Mouse (Mus musculus): ENCODE results near the gene Mbnl1. TPM values are rescaled to one million over a fixed set of nuclear protein-coding genes. Genes with fewer than 3 reads are reported as not detected.

Mbnl1 gene
- polyA plus RNA-seq, 1 experiment from 2014 or later: 66.8 TPM

GRCm38 (mm10) chr3:60575945-60576344 is 103.3 kb downstream of the Mbnl1 start:
- 47% methylated on average over 2 of the region's 2 CpGs for WGBS
- Histone ChIP-seq H3K9me3 (ENCODE audit: control insufficient read depth, low read length) (no peaks in the 10 kb centered on the region), H3K4me3 (replicated peaks; ENCODE audit: low read depth, low read length) (no peak overlapping the region), H3K9ac (replicated peaks; ENCODE audit: low read length) (no peak overlapping the region), H3K36me3 (ENCODE audit: control insufficient read depth, insufficient read depth, low read length) (no peaks in the 10 kb centered on the region), H3K27ac (replicated peaks; ENCODE audit: low read depth, low read length) (no peak overlapping the region), H3K4me1 (ENCODE audit: control insufficient read depth, insufficient read depth, low read length) (0 out of 2 replicates have a peak, but pooled peaks cover 2% of the 10 kb centered on the region), H3K4me2 (ENCODE audit: low read length) (no peak overlapping the region), H3K27me3 (ENCODE audit: control insufficient read depth, insufficient read depth, low read length) (no peaks in the 10 kb centered on the region)
- ATAC-seq (ENCODE audit: low FRiP score, low TSS enrichment) (no peak), DNase-seq (no peak)

- ATAC-seq (ENCODE audit: low FRiP score, low TSS enrichment) (no peak), DNase-seq (no peak)
- 68% methylated on average over 9 of the region's 9 CpGs for WGBS
- Histone ChIP-seq H3K9ac (replicated peaks; ENCODE audit: low read length) (no peak overlapping the region), H3K4me3 (replicated peaks; ENCODE audit: low read depth, low read length) (no peak overlapping the region), H3K9me3 (ENCODE audit: control insufficient read depth, low read length) (no peaks in the 10 kb centered on the region), H3K4me2 (ENCODE audit: low read length) (no peak overlapping the region), H3K36me3 (ENCODE audit: control insufficient read depth, insufficient read depth, low read length) (no peaks in the 10 kb centered on the region), H3K27ac (replicated peaks; ENCODE audit: low read depth, low read length) (peak overlapping the region; percentile 49; the same call in 1 of the 2 replicates), H3K27me3 (ENCODE audit: control insufficient read depth, insufficient read depth, low read length) (no peaks in the 10 kb centered on the region), H3K4me1 (ENCODE audit: control insufficient read depth, insufficient read depth, low read length) (0 out of 2 replicates have a peak, but pooled peaks cover 2% of the 10 kb centered on the region)
Observed at GRCm38 (mm10) chr3:60576366-60577046, 103.9 kb downstream of the Mbnl1 start.

GRCm38 (mm10) chr3:60579880-60580279 is 107.2 kb downstream of the Mbnl1 start:
- Histone ChIP-seq H3K4me2 (ENCODE audit: low read length) (no peak overlapping the region), H3K9ac (replicated peaks; ENCODE audit: low read length) (no peak overlapping the region), H3K4me1 (ENCODE audit: control insufficient read depth, insufficient read depth, low read length) (0 out of 2 replicates have a peak, but pooled peaks cover 2% of the 10 kb centered on the region), H3K4me3 (replicated peaks; ENCODE audit: low read depth, low read length) (no peak overlapping the region), H3K36me3 (ENCODE audit: control insufficient read depth, insufficient read depth, low read length) (no peaks in the 10 kb centered on the region), H3K27ac (replicated peaks; ENCODE audit: low read depth, low read length) (no peak overlapping the region), H3K27me3 (ENCODE audit: control insufficient read depth, insufficient read depth, low read length) (no peaks in the 10 kb centered on the region), H3K9me3 (ENCODE audit: control insufficient read depth, low read length) (no peaks in the 10 kb centered on the region)
- DNase-seq: no peak
- 96% methylated on average over 4 of the region's 4 CpGs for WGBS
- ATAC-seq (ENCODE audit: low FRiP score, low TSS enrichment): no peak

- Histone ChIP-seq H3K4me1 (ENCODE audit: control insufficient read depth, insufficient read depth, low read length) (0 out of 2 replicates have a peak, but pooled peaks cover 2% of the 10 kb centered on the region), H3K9me3 (ENCODE audit: control insufficient read depth, low read length) (no peaks in the 10 kb centered on the region), H3K4me3 (replicated peaks; ENCODE audit: low read depth, low read length) (no peak overlapping the region), H3K4me2 (ENCODE audit: low read length) (no peak overlapping the region), H3K27me3 (ENCODE audit: control insufficient read depth, insufficient read depth, low read length) (no peaks in the 10 kb centered on the region), H3K9ac (replicated peaks; ENCODE audit: low read length) (no peak overlapping the region), H3K36me3 (ENCODE audit: control insufficient read depth, insufficient read depth, low read length) (no peaks in the 10 kb centered on the region), H3K27ac (replicated peaks; ENCODE audit: low read depth, low read length) (no peak overlapping the region)
- ATAC-seq (ENCODE audit: low FRiP score, low TSS enrichment) (no peak), DNase-seq (no peak)
- 75% methylated on average over 5 of the region's 5 CpGs for WGBS
Observed at GRCm38 (mm10) chr3:60580699-60581098, 108.1 kb downstream of the Mbnl1 start.

- Histone ChIP-seq H3K4me1 (ENCODE audit: control insufficient read depth, insufficient read depth, low read length) (0 out of 2 replicates have a peak, but pooled peaks cover 2% of the 10 kb centered on the region), H3K9ac (replicated peaks; ENCODE audit: low read length) (no peak overlapping the region), H3K9me3 (ENCODE audit: control insufficient read depth, low read length) (no peaks in the 10 kb centered on the region), H3K36me3 (ENCODE audit: control insufficient read depth, insufficient read depth, low read length) (no peaks in the 10 kb centered on the region), H3K4me2 (ENCODE audit: low read length) (no peak overlapping the region), H3K27ac (replicated peaks; ENCODE audit: low read depth, low read length) (no peak overlapping the region), H3K4me3 (replicated peaks; ENCODE audit: low read depth, low read length) (no peak overlapping the region), H3K27me3 (ENCODE audit: control insufficient read depth, insufficient read depth, low read length) (no peaks in the 10 kb centered on the region)
- WGBS: 79% methylated on average over 3 of the region's 3 CpGs
- no peak for DNase-seq
- no peak for ATAC-seq (ENCODE audit: low FRiP score, low TSS enrichment)
Observed at GRCm38 (mm10) chr3:60582154-60582553, 109.5 kb downstream of the Mbnl1 start.

GRCm38 (mm10) chr3:60582620-60583019 is 110.0 kb downstream of the Mbnl1 start:
- Histone ChIP-seq H3K9ac (replicated peaks; ENCODE audit: low read length) (no peak overlapping the region), H3K27me3 (ENCODE audit: control insufficient read depth, insufficient read depth, low read length) (no peaks in the 10 kb centered on the region), H3K36me3 (ENCODE audit: control insufficient read depth, insufficient read depth, low read length) (no peaks in the 10 kb centered on the region), H3K4me3 (replicated peaks; ENCODE audit: low read depth, low read length) (no peak overlapping the region), H3K4me2 (ENCODE audit: low read length) (no peak overlapping the region), H3K27ac (replicated peaks; ENCODE audit: low read depth, low read length) (no peak overlapping the region), H3K4me1 (ENCODE audit: control insufficient read depth, insufficient read depth, low read length) (0 out of 2 replicates have a peak, but pooled peaks cover 2% of the 10 kb centered on the region), H3K9me3 (ENCODE audit: control insufficient read depth, low read length) (no peaks in the 10 kb centered on the region)
- ATAC-seq (ENCODE audit: low FRiP score, low TSS enrichment): no peak
- DNase-seq: no peak
- WGBS: 85% methylated on average over 1 of the region's 1 CpGs

- no peak overlapping the region for H3K4me3 ChIP-seq (replicated peaks; ENCODE audit: low read depth, low read length)
- ATAC-seq (ENCODE audit: low FRiP score, low TSS enrichment) (no peak), DNase-seq (no peak)
- H3K9me3 ChIP-seq (ENCODE audit: control insufficient read depth, low read length): no peaks in the 10 kb centered on the region
- no peaks in the 10 kb centered on the region for H3K36me3 ChIP-seq (ENCODE audit: control insufficient read depth, insufficient read depth, low read length)
- H3K4me2 ChIP-seq (ENCODE audit: low read length): no peak overlapping the region
- no peak overlapping the region for H3K27ac ChIP-seq (replicated peaks; ENCODE audit: low read depth, low read length)
- no peak overlapping the region for H3K9ac ChIP-seq (replicated peaks; ENCODE audit: low read length)
- H3K4me1 ChIP-seq (ENCODE audit: control insufficient read depth, insufficient read depth, low read length): no peaks in the 10 kb centered on the region
- no peaks in the 10 kb centered on the region for H3K27me3 ChIP-seq (ENCODE audit: control insufficient read depth, insufficient read depth, low read length)
- WGBS: 92% methylated on average over 3 of the region's 3 CpGs
Observed at GRCm38 (mm10) chr3:60584704-60585103, 112.1 kb downstream of the Mbnl1 start.

GRCm38 (mm10) chr3:60586046-60586445 is 113.4 kb downstream of the Mbnl1 start:
- H3K9ac ChIP-seq (replicated peaks; ENCODE audit: low read length): no peak overlapping the region
- no peaks in the 10 kb centered on the region for H3K27me3 ChIP-seq (ENCODE audit: control insufficient read depth, insufficient read depth, low read length)
- H3K9me3 ChIP-seq (ENCODE audit: control insufficient read depth, low read length): no peaks in the 10 kb centered on the region
- ATAC-seq (ENCODE audit: low FRiP score, low TSS enrichment) (no peak), DNase-seq (no peak)
- no peaks in the 10 kb centered on the region for H3K4me1 ChIP-seq (ENCODE audit: control insufficient read depth, insufficient read depth, low read length)
- WGBS: 95% methylated on average over 3 of the region's 3 CpGs
- no peak overlapping the region for H3K27ac ChIP-seq (replicated peaks; ENCODE audit: low read depth, low read length)
- H3K36me3 ChIP-seq (ENCODE audit: control insufficient read depth, insufficient read depth, low read length): no peaks in the 10 kb centered on the region
- H3K4me3 ChIP-seq (replicated peaks; ENCODE audit: low read depth, low read length): no peak overlapping the region
- H3K4me2 ChIP-seq (ENCODE audit: low read length): no peak overlapping the region

GRCm38 (mm10) chr3:60587149-60587548 is 114.5 kb downstream of the Mbnl1 start:
- no peak overlapping the region for H3K4me2 ChIP-seq (ENCODE audit: low read length)
- H3K9ac ChIP-seq (replicated peaks; ENCODE audit: low read length): no peak overlapping the region
- no peaks in the 10 kb centered on the region for H3K36me3 ChIP-seq (ENCODE audit: control insufficient read depth, insufficient read depth, low read length)
- H3K4me1 ChIP-seq (ENCODE audit: control insufficient read depth, insufficient read depth, low read length): no peaks in the 10 kb centered on the region
- no peak overlapping the region for H3K4me3 ChIP-seq (replicated peaks; ENCODE audit: low read depth, low read length)
- H3K9me3 ChIP-seq (ENCODE audit: control insufficient read depth, low read length): no peaks in the 10 kb centered on the region
- no peak for DNase-seq
- no peak overlapping the region for H3K27ac ChIP-seq (replicated peaks; ENCODE audit: low read depth, low read length)
- WGBS: 73% methylated on average over 4 of the region's 4 CpGs
- H3K27me3 ChIP-seq (ENCODE audit: control insufficient read depth, insufficient read depth, low read length): no peaks in the 10 kb centered on the region
- ATAC-seq (ENCODE audit: low FRiP score, low TSS enrichment): no peak
